Mouse (Mus musculus) MEL (cell line): ENCODE measurements around the gene Smap1. TPM values are rescaled to one million over a fixed set of nuclear protein-coding genes. Genes with fewer than 3 reads are reported as not detected.
A peak's percentile ranks its signal among the peaks of the same experiment; 100 is the strongest.

Experiments used
- DNase-seq: peaks from one replicate; pipeline ENCODE4 v3.0.0; 2011; ENCODE audit warnings: low read depth, low spot score
- H3K27ac ChIP-seq: 2 replicates; pipeline ENCODE4 v1.5.1; 2012; ENCODE audit warnings: low read depth, mild to moderate bottlenecking, control low read depth, low read length, moderate library complexity; ENCODE audit not compliant: control insufficient read depth
- H3K27me3 ChIP-seq, 2 experiments: fragments of 150-350 bp in 1 of 2; sonication (generic) in 1 of 2; 2 replicates each; pipeline ENCODE4 v1.6.1; 2012; ENCODE audit warnings: low read length in 2 of 2, mild to moderate bottlenecking in 2 of 2, improper control_type of control experiment in 1 of 2, moderate library complexity in 1 of 2; ENCODE audit not compliant: insufficient read depth in 2 of 2, control insufficient read depth in 1 of 2
- H3K36me3 ChIP-seq, 2 experiments: 2 replicates each; pipeline ENCODE4 v1.6.1; 2012 to 2014; ENCODE audit warnings: low read length in 2 of 2, improper control_type of control experiment in 1 of 2, inconsistent platforms in 1 of 2, mild to moderate bottlenecking in 1 of 2; ENCODE audit not compliant: insufficient read depth in 2 of 2, control insufficient read depth in 1 of 2
- H3K4me1 ChIP-seq, 2 experiments: fragments of 150-350 bp in 1 of 2; sonication (generic) in 1 of 2; 2 replicates each; pipeline ENCODE4 v1.6.1; 2012; ENCODE audit warnings: low read length in 2 of 2, improper control_type of control experiment in 1 of 2, mild to moderate bottlenecking in 1 of 2; ENCODE audit not compliant: insufficient read depth in 2 of 2, control insufficient read depth in 1 of 2
- H3K4me3 ChIP-seq, 2 experiments: fragments of 150-350 bp in 1 of 2; sonication (generic) in 1 of 2; 2 replicates each; pipeline ENCODE4 v1.5.1; 2012; ENCODE audit warnings: low read depth in 2 of 2, low read length in 2 of 2, mild to moderate bottlenecking in 2 of 2, moderate library complexity in 2 of 2, control low read depth in 1 of 2, improper control_type of control experiment in 1 of 2; ENCODE audit not compliant: control insufficient read depth in 1 of 2, insufficient read depth in 1 of 2
- H3K79me2 ChIP-seq: 2 replicates; pipeline ENCODE4 v1.6.1; 2012; ENCODE audit warnings: mild to moderate bottlenecking, low read length, moderate library complexity; ENCODE audit not compliant: control insufficient read depth, poor library complexity, insufficient read depth
- H3K9ac ChIP-seq: 2 replicates; pipeline ENCODE4 v1.6.1; 2012; ENCODE audit warnings: low read depth, mild to moderate bottlenecking, control low read depth, low read length, moderate library complexity; ENCODE audit not compliant: control insufficient read depth, poor library complexity, severe bottlenecking
- H3K9me3 ChIP-seq: fragments of 150-350 bp; sonication (generic); replicated peaks from 2 replicates; pipeline ENCODE4 v1.6.1; 2012; ENCODE audit warnings: mild to moderate bottlenecking, low read length, improper control_type of control experiment, moderate library complexity; ENCODE audit not compliant: insufficient read depth
- BHLHE40 ChIP-seq: IDR thresholded peaks from 2 replicates; pipeline ENCODE4 v1.6.1; 2012; ENCODE audit warnings: low read depth, mild to moderate bottlenecking, inconsistent platforms, low read length, improper control_type of control experiment, borderline replicate concordance
- CHD2 ChIP-seq: IDR thresholded peaks from 2 replicates; pipeline ENCODE4 v1.6.1; 2011; ENCODE audit warnings: low read length, improper control_type of control experiment
- ELF1 ChIP-seq: IDR thresholded peaks from 2 replicates; pipeline ENCODE4 v1.6.1; 2014; ENCODE audit warnings: low read depth, mild to moderate bottlenecking, inconsistent platforms, low read length, improper control_type of control experiment, moderate library complexity
- EP300 ChIP-seq, 2 experiments: IDR thresholded peaks; 2 replicates each; pipeline ENCODE4 v1.6.1; 2011; ENCODE audit warnings: improper control_type of control experiment in 2 of 2, low read length in 2 of 2, low read depth in 1 of 2, mild to moderate bottlenecking in 1 of 2
- ETS1 ChIP-seq: IDR thresholded peaks from 2 replicates; pipeline ENCODE4 v1.6.1; 2012; ENCODE audit warnings: low read depth, mild to moderate bottlenecking, inconsistent platforms, low read length, improper control_type of control experiment, moderate library complexity
- GATA1 ChIP-seq: IDR thresholded peaks from 2 replicates; pipeline ENCODE4 v1.6.1; 2011; ENCODE audit warnings: low read depth, low read length, improper control_type of control experiment
- MAFK ChIP-seq: IDR thresholded peaks from 2 replicates; pipeline ENCODE4 v1.6.1; 2011; ENCODE audit warnings: low read depth, mild to moderate bottlenecking, low read length, improper control_type of control experiment, borderline replicate concordance
- MAZ ChIP-seq: IDR thresholded peaks from 2 replicates; pipeline ENCODE4 v1.6.1; 2012; ENCODE audit warnings: low read depth, mild to moderate bottlenecking, inconsistent platforms, low read length, improper control_type of control experiment
- MXI1 ChIP-seq: IDR thresholded peaks from 2 replicates; pipeline ENCODE4 v1.6.1; 2011; ENCODE audit warnings: mild to moderate bottlenecking, low read depth, low read length, improper control_type of control experiment
- MYB ChIP-seq: IDR thresholded peaks from 2 replicates; pipeline ENCODE4 v1.6.1; 2011; ENCODE audit warnings: mild to moderate bottlenecking, low read depth, low read length, improper control_type of control experiment
- MYC ChIP-seq: IDR thresholded peaks from 2 replicates; pipeline ENCODE4 v1.6.1; 2011; ENCODE audit warnings: low read depth, mild to moderate bottlenecking, low read length, improper control_type of control experiment, moderate library complexity
- NELFE ChIP-seq: IDR thresholded peaks from 2 replicates; pipeline ENCODE4 v1.6.1; 2011; ENCODE audit warnings: low read depth, low read length, improper control_type of control experiment
- NRF1 ChIP-seq: IDR thresholded peaks from 2 replicates; pipeline ENCODE4 v1.6.1; 2014; ENCODE audit warnings: low read depth, mild to moderate bottlenecking, inconsistent platforms, low read length, improper control_type of control experiment, moderate library complexity; ENCODE audit not compliant: poor library complexity, insufficient read depth, severe bottlenecking
- POLR2A ChIP-seq, 2 experiments: IDR thresholded peaks; 2 replicates each; pipeline ENCODE4 v1.6.1; 2011 to 2012; ENCODE audit warnings: low read length in 2 of 2, mild to moderate bottlenecking in 2 of 2, control low read depth in 1 of 2, improper control_type of control experiment in 1 of 2, low read depth in 1 of 2, moderate library complexity in 1 of 2; ENCODE audit not compliant: control insufficient read depth in 1 of 2, insufficient read depth in 1 of 2, poor library complexity in 1 of 2
- POLR2AphosphoS2 ChIP-seq: IDR thresholded peaks from 2 replicates; pipeline ENCODE4 v1.6.1; 2011; ENCODE audit warnings: low read length, improper control_type of control experiment
- POLR2AphosphoS5 ChIP-seq: IDR thresholded peaks from 2 replicates; pipeline ENCODE4 v1.6.1; 2012; ENCODE audit warnings: low read depth, borderline replicate concordance, mild to moderate bottlenecking, inconsistent platforms, low read length, moderate library complexity, mixed read lengths
- RAD21 ChIP-seq: IDR thresholded peaks from 2 replicates; pipeline ENCODE4 v1.6.1; 2011; ENCODE audit warnings: mild to moderate bottlenecking, low read depth, low read length, improper control_type of control experiment
- RCOR1 ChIP-seq: IDR thresholded peaks from 2 replicates; pipeline ENCODE4 v1.6.1; 2012; ENCODE audit warnings: low read depth, mild to moderate bottlenecking, inconsistent platforms, low read length, improper control_type of control experiment
- SIN3A ChIP-seq: IDR thresholded peaks from 2 replicates; pipeline ENCODE4 v1.6.1; 2012; ENCODE audit warnings: low read length, improper control_type of control experiment, inconsistent platforms
- SMC3 ChIP-seq: IDR thresholded peaks from 2 replicates; pipeline ENCODE4 v1.6.1; 2011; ENCODE audit warnings: low read depth, low read length, improper control_type of control experiment
- TAL1 ChIP-seq: IDR thresholded peaks from 2 replicates; pipeline ENCODE4 v1.6.1; 2012; ENCODE audit warnings: mild to moderate bottlenecking, inconsistent platforms, low read length, moderate library complexity, mixed read lengths
- TCF12 ChIP-seq: IDR thresholded peaks from 2 replicates; pipeline ENCODE4 v1.6.1; 2014; ENCODE audit warnings: low read depth, mild to moderate bottlenecking, inconsistent platforms, low read length, improper control_type of control experiment, moderate library complexity
- USF2 ChIP-seq, 2 experiments: IDR thresholded peaks; 2 replicates each; pipeline ENCODE4 v1.6.1; 2011 to 2012; ENCODE audit warnings: improper control_type of control experiment in 2 of 2, low read length in 2 of 2, borderline replicate concordance in 1 of 2, inconsistent platforms in 1 of 2, low read depth in 1 of 2, mild to moderate bottlenecking in 1 of 2; ENCODE audit not compliant: insufficient read depth in 1 of 2
- ZC3H11A ChIP-seq: IDR thresholded peaks from 2 replicates; pipeline ENCODE4 v1.6.1; 2012; ENCODE audit warnings: low read depth, mild to moderate bottlenecking, inconsistent platforms, low read length, improper control_type of control experiment
- ZKSCAN1 ChIP-seq: IDR thresholded peaks from 2 replicates; pipeline ENCODE4 v1.6.1; 2012; ENCODE audit warnings: low read depth, mild to moderate bottlenecking, inconsistent platforms, low read length, improper control_type of control experiment, moderate library complexity
- ZMIZ1 ChIP-seq: IDR thresholded peaks from 2 replicates; pipeline ENCODE4 v1.6.1; 2012; ENCODE audit warnings: low read depth, mild to moderate bottlenecking, inconsistent platforms, low read length, improper control_type of control experiment, moderate library complexity
- polyA plus RNA-seq, 2 experiments: library from polyadenylated mRNA; stranded (reverse) in 1 of 2; unstranded in 1 of 2; fragments of >175 nt in 1 of 2; fragments of >200 nt in 1 of 2; gene quantifications; 2 replicates each; pipeline versions ENCODE4 v1.2.1 to v1.2.4; 2012; ENCODE audit warnings: low replicate concordance in 2 of 2, low read depth in 1 of 2; ENCODE audit not compliant: insufficient read length in 2 of 2, insufficient read depth in 1 of 2, missing spikeins in 1 of 2
- total RNA-seq: library from RNA; depleted of rRNA; stranded (reverse); fragments of 300-350 nt; gene quantifications from 2 replicates; pipeline ENCODE4 v1.2.3, GENCODE M21; 2012

Gene Smap1
- total and polyA plus RNA-seq, 3 experiments, result 27.2 to 128 (median 86.4) TPM

DNA sequence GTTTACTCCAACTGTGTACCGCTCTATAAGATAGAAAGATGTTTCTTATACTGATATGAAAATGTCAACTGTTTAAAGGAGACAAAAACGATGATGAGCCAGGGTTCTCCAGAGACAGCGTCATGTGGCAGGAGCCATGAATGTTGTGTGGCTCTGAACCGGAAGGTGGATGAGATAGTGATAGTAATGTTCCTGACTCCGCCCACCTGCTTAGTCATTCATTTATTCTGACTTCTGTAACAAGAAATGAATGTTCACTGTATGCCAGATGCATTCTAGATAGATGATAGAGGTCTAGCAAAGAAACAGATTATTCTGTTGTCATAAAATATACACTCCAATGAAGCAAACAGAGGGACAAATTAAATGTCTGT lies 22.5 kb downstream of the Smap1 start (continued):
- no peak for TF ChIP-seq POLR2AphosphoS2

DNA sequence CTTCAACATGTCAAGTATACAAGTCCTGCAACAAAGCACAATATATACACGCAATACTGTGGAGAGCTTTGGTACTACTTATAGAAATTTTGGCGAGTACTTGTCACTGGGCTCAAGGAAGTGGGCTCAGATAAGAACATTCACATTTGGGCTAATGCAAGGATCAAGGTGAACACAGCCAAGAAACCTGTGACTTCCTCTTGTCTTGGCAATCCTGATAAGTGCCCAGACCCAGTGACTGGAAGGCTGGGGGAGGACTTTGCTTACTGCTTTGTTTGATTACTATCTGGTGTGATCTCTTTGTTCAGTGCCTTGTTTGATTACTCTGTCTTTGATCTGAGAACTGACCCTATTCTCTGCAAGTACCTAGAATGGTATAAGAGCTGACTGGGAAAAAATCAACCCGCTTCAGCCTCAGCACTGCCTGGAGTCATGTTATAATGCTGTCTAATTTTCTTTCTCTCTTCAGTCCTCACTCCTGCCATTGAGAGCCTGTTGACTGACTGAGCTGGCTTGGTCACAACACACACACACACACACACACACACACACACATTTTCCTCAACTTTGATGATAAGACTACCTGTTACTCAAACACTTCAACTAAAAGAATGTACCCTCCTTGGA lies 23.0 kb downstream of the Smap1 start:
- Histone ChIP-seq H3K4me3 (0 out of 4 replicates have a peak overlapping the region, but pooled peaks of 1 of the 2 experiments have one; percentile 10), H3K27me3 (no peaks in the 10 kb centered on the region), H3K4me1 (peaks cover 16 to 23% of the 10 kb centered on the region in 2 experiments), H3K79me2 (peaks cover 6% of the 10 kb centered on the region; the same call in 1 of the 2 replicates), H3K36me3 (peaks cover 1 to 32% of the 10 kb centered on the region in 2 experiments; a peak in 3 of 4 replicates), H3K9ac (peak overlapping the region; percentile 12; the same call in 1 of the 2 replicates)
- DNase-seq, result peak; percentile 77
- TF ChIP-seq MXI1 (peak; percentile 27; the same call in 1 of the 2 replicates), USF2 (IDR thresholded peaks at IDR 0.05; ENCODE audit: borderline replicate concordance in 1 of 2, insufficient read depth in 1 of 2, low read depth in 1 of 2, low read length in 2 of 2) (no peak), SIN3A (peak; percentile 38), ZMIZ1 (no peak), ELF1 (0 out of 2 replicates have a peak, but pooled peaks have one; percentile 19), MAFK (peak; percentile 38; the same call in 1 of the 2 replicates), NELFE (no peak), SMC3 (0 out of 2 replicates have a peak, but pooled peaks have one; percentile 6), ETS1 (peak; percentile 76), GATA1 (peak; percentile 88), TCF12 (peak; percentile 71), TAL1 (peak; percentile 59), MYB (no peak), MAZ (no peak), CHD2 (no peak), EP300 (IDR thresholded peaks at IDR 0.05; ENCODE audit: low read depth in 1 of 2, low read length in 2 of 2) (peak; percentile 76 to 88), RCOR1 (peak; percentile 90)
- TF ChIP-seq, all 39 proteins: peak for 11
- Histone ChIP-seq H3K9me3 (no peaks in the 10 kb centered on the region), H3K27ac (peak overlapping the region; percentile 83)

DNA sequence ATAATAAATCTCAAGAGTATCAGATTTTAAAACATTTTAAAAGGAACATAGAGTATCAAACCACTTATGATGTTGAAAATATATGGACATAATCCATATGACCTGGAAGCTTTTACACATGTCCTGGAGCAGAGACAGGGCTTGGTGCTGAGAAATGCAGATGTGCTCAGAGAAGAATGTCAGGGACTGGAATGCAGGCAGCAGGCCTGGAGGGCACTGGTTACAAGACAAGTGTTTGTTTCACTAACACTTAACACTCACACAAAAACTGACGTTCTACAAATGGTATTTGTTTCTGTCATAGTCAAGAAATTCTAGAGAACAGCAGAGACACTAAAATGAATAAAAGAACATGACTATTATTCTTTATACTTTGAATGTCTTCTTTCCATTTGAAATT lies 30.0 kb downstream of the Smap1 start:
- no peak for DNase-seq
- TF ChIP-seq MAFK (no peak), ZC3H11A (no peak), CHD2 (no peak), POLR2A (IDR thresholded peaks at IDR 0.05; ENCODE audit: control insufficient read depth in 1 of 2, insufficient read depth in 1 of 2, low read depth in 1 of 2, low read length in 2 of 2, poor library complexity in 1 of 2) (no peak), MAZ (no peak), RAD21 (no peak), BHLHE40 (no peak), ZKSCAN1 (no peak), SIN3A (no peak), NRF1 (no peak), RCOR1 (no peak), MXI1 (no peak), MYC (no peak), POLR2AphosphoS5 (no peak), TAL1 (no peak)
- no peaks in the 10 kb centered on the region for H3K4me1 ChIP-seq
- no peak overlapping the region for H3K4me3 ChIP-seq
- H3K36me3 ChIP-seq, result peaks cover 0 to 3% of the 10 kb centered on the region in 2 experiments; a peak in 2 of 4 replicates
- H3K27me3 ChIP-seq, result no peaks in the 10 kb centered on the region
- no peak overlapping the region for H3K9ac ChIP-seq
- peaks cover 4% of the 10 kb centered on the region; the same call in 1 of the 2 replicates for H3K79me2 ChIP-seq
- no peaks in the 10 kb centered on the region for H3K9me3 ChIP-seq
- no peak overlapping the region for H3K27ac ChIP-seq
